Mouse (Mus musculus): Measurements from ENCODE around the gene Pink1. TPM values are rescaled to one million over a fixed set of nuclear protein-coding genes. Genes with fewer than 3 reads are reported as not detected.

Pink1 gene
- polyA plus RNA-seq, 1 experiment from 2014 or later = 41.4 TPM

- Histone ChIP-seq H3K9me3 (no peaks in the 10 kb centered on the region), H3K27ac (no peak overlapping the region), H3K4me2 (no peak overlapping the region), H3K4me3 (replicated peaks) (no peak overlapping the region), H3K9ac (no peak overlapping the region), H3K4me1 (peaks cover 11% of the 10 kb centered on the region), H3K36me3 (peaks cover 44% of the 10 kb centered on the region), H3K27me3 (replicated peaks) (no peaks in the 10 kb centered on the region)
- 96% methylated on average over 19 of the region's 19 CpGs for WGBS
- ATAC-seq (ENCODE audit: insufficient read depth, low FRiP score, low read depth) = no peak
These were observed 15.7 kb downstream of the Pink1 start for GRCm38 (mm10) chr4:138310311-138310910.

- no peaks in the 10 kb centered on the region for H3K27me3 ChIP-seq (replicated peaks)
- H3K27ac ChIP-seq = no peak overlapping the region
- no peak overlapping the region for H3K4me2 ChIP-seq
- H3K9ac ChIP-seq = no peak overlapping the region
- no peaks in the 10 kb centered on the region for H3K9me3 ChIP-seq
- peaks cover 31% of the 10 kb centered on the region for H3K36me3 ChIP-seq
- H3K4me3 ChIP-seq (replicated peaks) = no peak overlapping the region
- peaks cover 21% of the 10 kb centered on the region for H3K4me1 ChIP-seq
- 85% methylated on average over 12 of the region's 12 CpGs for WGBS
- ATAC-seq (ENCODE audit: insufficient read depth, low FRiP score, low read depth) = no peak
These were observed 18.4 kb downstream of the Pink1 start for GRCm38 (mm10) chr4:138307739-138308138.

- Histone ChIP-seq H3K4me2 (no peak overlapping the region), H3K4me3 (replicated peaks) (no peak overlapping the region), H3K36me3 (peaks cover 26% of the 10 kb centered on the region), H3K4me1 (peaks cover 21% of the 10 kb centered on the region), H3K9me3 (no peaks in the 10 kb centered on the region), H3K9ac (no peak overlapping the region), H3K27ac (no peak overlapping the region), H3K27me3 (replicated peaks) (no peaks in the 10 kb centered on the region)
- WGBS = 88% methylated on average over 3 of the region's 3 CpGs
- ATAC-seq (ENCODE audit: insufficient read depth, low FRiP score, low read depth) = no peak
These were observed 19.1 kb downstream of the Pink1 start for GRCm38 (mm10) chr4:138307025-138307424.

GRCm38 (mm10) chr4:138304340-138305104 is 21.6 kb downstream of the Pink1 start, which contains the start of gene Ddost:
Gene Ddost, plus strand, starts transcription at chr4:138304730.
- H3K4me2 ChIP-seq = peak within 1 kb of the TSS; percentile 77
- peaks cover 5% of the 10 kb centered on the region for H3K36me3 ChIP-seq
- H3K9ac ChIP-seq = peak within 1 kb of the TSS; percentile 98
- no peaks in the 10 kb centered on the region for H3K9me3 ChIP-seq
- H3K4me1 ChIP-seq = peaks cover 21% of the 10 kb centered on the region
- peak within 1 kb of the TSS; percentile 80 for H3K27ac ChIP-seq
- ATAC-seq (ENCODE audit: insufficient read depth, low FRiP score, low read depth) = peak; percentile 99
- peak within 1 kb of the TSS; percentile 97 for H3K4me3 ChIP-seq (replicated peaks)
- WGBS = under 1% methylated on average over 43 of the region's 64 CpGs
- H3K27me3 ChIP-seq (replicated peaks) = no peaks in the 10 kb centered on the region

GRCm38 (mm10) chr4:138303742-138304141 is 22.4 kb downstream of the Pink1 start:
- H3K4me3 ChIP-seq (replicated peaks) = peak overlapping the region; percentile 97
- H3K9ac ChIP-seq = peak overlapping the region; percentile 73
- 10% methylated on average over 18 of the region's 18 CpGs for WGBS

GRCm38 (mm10) chr4:138303011-138303410 is 23.1 kb downstream of the Pink1 start:
- H3K36me3 ChIP-seq = no peaks in the 10 kb centered on the region
- 92% methylated on average over 3 of the region's 3 CpGs for WGBS
- H3K27me3 ChIP-seq (replicated peaks) = no peaks in the 10 kb centered on the region
- H3K9ac ChIP-seq = no peak overlapping the region
- no peak overlapping the region for H3K4me3 ChIP-seq (replicated peaks)
- no peak for ATAC-seq (ENCODE audit: insufficient read depth, low FRiP score, low read depth)
- H3K4me1 ChIP-seq = peaks cover 21% of the 10 kb centered on the region
- no peak overlapping the region for H3K4me2 ChIP-seq
- no peak overlapping the region for H3K27ac ChIP-seq
- H3K9me3 ChIP-seq = no peaks in the 10 kb centered on the region

More at GRCm38 (mm10) chr4:138303742-138304141, 22.4 kb downstream of the Pink1 start:
- H3K9me3 ChIP-seq = no peaks in the 10 kb centered on the region
- H3K4me2 ChIP-seq = peak overlapping the region; percentile 77
- no peaks in the 10 kb centered on the region for H3K27me3 ChIP-seq (replicated peaks)
- ATAC-seq (ENCODE audit: insufficient read depth, low FRiP score, low read depth) = no peak
- no peaks in the 10 kb centered on the region for H3K36me3 ChIP-seq
- peak overlapping the region; percentile 80 for H3K27ac ChIP-seq
- H3K4me1 ChIP-seq = peaks cover 21% of the 10 kb centered on the region

- H3K36me3 ChIP-seq = no peaks in the 10 kb centered on the region
- no peak overlapping the region for H3K9ac ChIP-seq
- no peak overlapping the region for H3K4me2 ChIP-seq
- no peak for ATAC-seq (ENCODE audit: insufficient read depth, low FRiP score, low read depth)
- peaks cover 16% of the 10 kb centered on the region for H3K4me1 ChIP-seq
- 84% methylated on average over 10 of the region's 10 CpGs for WGBS
- no peaks in the 10 kb centered on the region for H3K27me3 ChIP-seq (replicated peaks)
- no peak overlapping the region for H3K27ac ChIP-seq
- H3K9me3 ChIP-seq = no peaks in the 10 kb centered on the region
- H3K4me3 ChIP-seq (replicated peaks) = no peak overlapping the region
These were observed 24.8 kb downstream of the Pink1 start for GRCm38 (mm10) chr4:138301271-138301780.

GRCm38 (mm10) chr4:138293949-138294550 is 32.1 kb downstream of the Pink1 start:
- Histone ChIP-seq H3K27ac (no peak overlapping the region), H3K4me1 (no peaks in the 10 kb centered on the region), H3K36me3 (no peaks in the 10 kb centered on the region), H3K4me3 (replicated peaks) (no peak overlapping the region), H3K9me3 (no peaks in the 10 kb centered on the region), H3K27me3 (replicated peaks) (no peaks in the 10 kb centered on the region), H3K9ac (no peak overlapping the region), H3K4me2 (no peak overlapping the region)
- 66% methylated on average over 11 of the region's 14 CpGs for WGBS
- no peak for ATAC-seq (ENCODE audit: insufficient read depth, low FRiP score, low read depth)

- H3K27me3 ChIP-seq (replicated peaks) = no peaks in the 10 kb centered on the region
- no peaks in the 10 kb centered on the region for H3K4me1 ChIP-seq
- H3K4me3 ChIP-seq (replicated peaks) = no peak overlapping the region
- no peak overlapping the region for H3K27ac ChIP-seq
- no peaks in the 10 kb centered on the region for H3K36me3 ChIP-seq
- WGBS = 56% methylated on average over 18 of the region's 18 CpGs
- H3K9ac ChIP-seq = no peak overlapping the region
- peak; percentile 35; the same call in 1 of the 2 replicates for ATAC-seq (ENCODE audit: insufficient read depth, low FRiP score, low read depth)
- H3K9me3 ChIP-seq = no peaks in the 10 kb centered on the region
- no peak overlapping the region for H3K4me2 ChIP-seq
These were observed 32.7 kb downstream of the Pink1 start for GRCm38 (mm10) chr4:138293261-138293948.

- no peak overlapping the region for H3K4me3 ChIP-seq (replicated peaks)
- no peaks in the 10 kb centered on the region for H3K9me3 ChIP-seq
- no peaks in the 10 kb centered on the region for H3K27me3 ChIP-seq (replicated peaks)
- no peak overlapping the region for H3K9ac ChIP-seq
- no peaks in the 10 kb centered on the region for H3K4me1 ChIP-seq
- no peaks in the 10 kb centered on the region for H3K36me3 ChIP-seq
- WGBS = 81% methylated on average over 13 of the region's 13 CpGs
- no peak overlapping the region for H3K4me2 ChIP-seq
- H3K27ac ChIP-seq = no peak overlapping the region
- no peak for ATAC-seq (ENCODE audit: insufficient read depth, low FRiP score, low read depth)
These were observed 34.1 kb downstream of the Pink1 start for GRCm38 (mm10) chr4:138292028-138292427.

GRCm38 (mm10) chr4:138288691-138289090 is 37.4 kb downstream of the Pink1 start:
- Histone ChIP-seq H3K4me1 (no peaks in the 10 kb centered on the region), H3K27ac (no peak overlapping the region), H3K9ac (no peak overlapping the region), H3K9me3 (no peaks in the 10 kb centered on the region), H3K4me3 (replicated peaks) (no peak overlapping the region), H3K4me2 (no peak overlapping the region), H3K27me3 (replicated peaks) (no peaks in the 10 kb centered on the region), H3K36me3 (no peaks in the 10 kb centered on the region)
- 83% methylated on average over 7 of the region's 7 CpGs for WGBS
- ATAC-seq (ENCODE audit: insufficient read depth, low FRiP score, low read depth) = no peak
